Mouse (Mus musculus) retina, adult 2 months (tissue): Measurements from ENCODE around the gene Clcn7.
"Not testable (repeated sequence)": the region's sequence is repeated elsewhere in the genome, so short reads cannot be mapped to it uniquely, and the experiment has no call there.

ENCODE experiments used
- DNase-seq: peaks from one replicate; pipeline ENCODE4 v3.0.0-alpha.2; 2012; ENCODE audit warnings: low read depth, low spot score

Clcn7 gene

DNA sequence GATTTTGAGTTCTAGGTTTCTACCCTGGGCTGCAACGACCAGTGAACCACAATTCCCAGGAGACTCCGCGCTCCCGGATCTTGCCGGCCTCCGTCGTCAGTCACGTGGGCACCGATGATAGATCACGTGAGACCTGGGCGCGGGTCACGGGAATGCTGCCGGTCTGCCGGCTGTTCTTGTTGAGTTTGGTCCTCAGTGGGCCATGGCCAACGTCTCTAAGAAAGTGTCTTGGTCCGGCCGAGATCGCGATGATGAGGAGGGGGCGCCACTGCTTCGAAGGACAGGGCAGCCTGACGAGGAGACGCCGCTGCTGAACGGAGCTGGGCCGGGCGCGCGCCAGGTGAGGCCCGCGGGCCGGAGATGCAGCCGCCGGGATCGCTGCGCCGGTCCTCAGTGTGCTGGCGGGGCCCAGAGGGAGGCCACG is at the start of gene Clcn7:
Gene Clcn7 (plus strand): TSS at position 117 of the 424 bp plus-strand sequence.
- peak; percentile 83 for DNase-seq

DNA sequence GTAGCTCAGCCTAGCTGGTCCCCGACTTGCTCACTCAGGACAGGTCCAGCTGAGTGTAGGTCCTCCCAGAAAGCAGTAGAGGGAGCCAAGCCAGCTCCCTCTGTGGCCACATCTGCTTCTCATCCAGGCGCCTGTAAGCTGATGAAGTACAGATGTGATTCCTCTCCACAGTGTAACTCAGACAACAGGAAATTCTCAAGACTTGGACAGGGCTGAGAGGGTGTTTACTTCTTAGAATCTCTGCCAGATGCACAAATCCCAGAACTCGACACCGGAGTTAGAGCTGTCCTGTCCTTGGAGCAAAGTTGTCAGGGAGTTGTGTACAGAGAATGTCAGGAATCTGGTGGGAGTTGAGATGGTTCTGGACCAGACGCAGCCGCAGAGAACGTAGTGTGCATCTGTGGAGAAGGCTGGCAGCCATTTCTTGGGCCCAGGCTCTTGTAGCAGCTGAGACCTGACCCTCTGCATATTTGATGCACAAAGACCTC is 49.7 kb upstream of the Clcn7 start, which contains the start of gene Tmem204:
Gene Tmem204 (minus strand): TSS at position 148 of the 488 bp plus-strand sequence.
- no peak for DNase-seq

DNA sequence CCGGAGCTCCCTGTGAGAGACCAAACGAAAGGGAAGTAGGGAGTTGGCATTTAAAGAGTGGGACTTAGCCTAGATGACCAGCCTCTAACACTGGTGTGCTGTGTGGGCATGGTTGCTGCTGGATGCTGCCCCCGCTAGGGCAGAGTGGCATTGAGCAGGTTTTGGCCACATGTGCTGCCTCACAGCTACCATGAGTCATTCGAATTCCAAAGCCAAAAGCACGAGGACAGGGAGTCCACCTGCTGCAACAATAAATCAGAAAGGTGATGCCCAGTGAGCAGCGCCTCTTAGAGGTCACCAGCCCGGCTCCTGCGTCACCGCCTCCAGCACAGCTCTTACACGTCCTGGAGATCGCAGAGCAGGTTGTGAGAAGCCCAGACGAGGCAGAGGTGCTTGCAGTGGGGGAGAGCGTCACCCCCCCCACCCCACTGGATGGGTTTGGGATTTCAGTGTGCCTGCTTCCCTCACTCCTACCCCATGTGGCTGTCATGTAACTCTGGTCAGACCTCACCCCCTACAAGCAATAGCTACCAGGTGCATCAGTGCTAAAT is 48.3 kb upstream of the Clcn7 start:
- DNase-seq, result no peak

DNA sequence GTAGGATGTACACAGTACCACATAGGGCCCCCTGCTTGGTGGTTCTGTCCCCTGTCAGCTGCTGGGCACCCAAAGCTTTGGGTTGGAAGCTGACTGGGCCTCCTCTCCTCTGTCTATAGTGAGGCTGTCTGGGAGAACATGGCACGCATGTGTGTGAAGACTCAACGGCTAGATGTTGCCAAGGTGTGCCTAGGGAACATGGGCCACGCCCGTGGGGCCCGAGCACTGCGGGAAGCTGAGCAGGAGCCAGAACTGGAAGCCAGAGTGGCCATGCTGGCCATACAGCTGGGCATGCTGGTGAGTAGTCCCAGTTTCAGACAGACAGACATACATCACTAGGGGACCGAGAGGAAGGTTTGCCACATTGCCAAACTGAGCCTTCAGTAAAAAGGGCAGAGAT is 46.5 kb upstream of the Clcn7 start:
- DNase-seq, result no peak

DNA sequence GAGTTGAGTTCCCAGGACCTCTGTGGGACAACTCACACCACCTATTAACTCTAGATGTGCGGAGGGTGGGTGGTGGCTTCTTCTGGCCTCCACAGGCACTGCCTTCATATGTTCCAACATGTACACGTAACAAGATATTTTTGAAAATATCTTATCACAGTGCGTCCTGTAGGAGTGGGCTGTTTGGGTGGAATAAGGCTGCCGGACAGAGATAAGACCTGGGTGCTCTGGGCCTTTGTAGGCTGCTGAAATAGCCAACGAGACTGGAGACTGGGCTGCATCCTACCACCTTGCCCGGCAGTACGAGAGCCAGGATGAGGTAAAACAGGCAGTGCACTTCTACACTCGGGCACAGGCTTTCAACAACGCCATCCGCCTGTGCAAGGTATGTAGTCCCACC is 44.0 kb upstream of the Clcn7 start:
- DNase-seq, result no peak

DNA sequence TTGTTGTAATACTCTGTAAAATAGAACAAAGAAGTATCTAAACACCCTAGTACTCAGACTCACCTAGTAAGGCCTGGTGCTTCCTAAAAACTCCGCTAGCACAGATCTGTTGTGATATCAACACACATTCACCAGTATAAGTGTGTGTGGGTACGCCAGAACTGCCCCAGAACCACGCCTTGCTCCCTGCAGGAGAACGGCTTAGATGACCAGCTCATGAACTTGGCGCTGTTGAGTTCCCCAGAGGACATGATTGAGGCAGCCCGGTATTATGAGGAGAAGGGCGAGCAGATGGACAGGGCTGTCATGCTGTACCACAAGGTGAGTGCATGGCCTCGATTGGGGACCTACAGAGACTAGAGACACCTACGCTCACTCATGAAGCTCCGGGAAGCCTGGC is 42.7 kb upstream of the Clcn7 start:
- no peak for DNase-seq

DNA sequence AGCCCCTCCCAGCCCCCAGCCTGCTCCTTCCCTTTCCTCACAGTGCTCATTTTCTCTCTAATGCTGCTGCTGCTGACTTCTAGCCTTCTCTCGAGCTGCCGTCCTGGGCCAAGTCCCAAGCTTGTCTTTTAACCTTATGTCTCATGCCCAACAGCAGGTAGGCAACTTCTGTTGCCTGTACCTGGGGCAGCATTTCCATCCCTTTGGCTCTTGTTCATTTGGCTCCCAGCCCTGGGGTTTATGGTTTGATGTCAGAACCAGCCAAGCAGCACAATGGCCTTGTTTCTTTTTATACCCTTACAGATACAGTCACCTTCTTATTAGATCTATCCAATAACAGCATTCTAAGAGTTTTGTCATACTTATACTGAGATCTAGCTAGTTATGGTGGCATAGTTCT is 37.0 kb upstream of the Clcn7 start:
- DNase-seq, result no peak

DNA sequence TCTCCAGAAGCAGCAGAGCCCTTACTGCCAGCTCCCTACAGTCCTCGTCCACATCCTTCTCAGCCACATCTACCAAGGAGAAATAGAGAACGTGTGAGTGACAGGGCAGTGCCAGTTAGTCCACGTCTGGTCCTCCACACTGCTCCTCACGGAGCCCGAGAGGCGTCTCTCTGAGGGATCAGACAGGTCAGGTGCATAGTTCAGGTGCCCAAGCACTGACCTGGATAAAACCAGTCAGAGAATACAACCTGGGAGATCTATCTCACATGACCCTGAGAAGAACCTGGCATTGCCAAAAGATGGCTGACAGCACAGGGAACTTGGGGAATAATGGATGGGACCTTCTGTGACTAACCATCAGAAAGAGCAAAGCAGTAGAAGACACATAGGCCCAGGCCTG is 33.1 kb upstream of the Clcn7 start:
- DNase-seq, result no peak

DNA sequence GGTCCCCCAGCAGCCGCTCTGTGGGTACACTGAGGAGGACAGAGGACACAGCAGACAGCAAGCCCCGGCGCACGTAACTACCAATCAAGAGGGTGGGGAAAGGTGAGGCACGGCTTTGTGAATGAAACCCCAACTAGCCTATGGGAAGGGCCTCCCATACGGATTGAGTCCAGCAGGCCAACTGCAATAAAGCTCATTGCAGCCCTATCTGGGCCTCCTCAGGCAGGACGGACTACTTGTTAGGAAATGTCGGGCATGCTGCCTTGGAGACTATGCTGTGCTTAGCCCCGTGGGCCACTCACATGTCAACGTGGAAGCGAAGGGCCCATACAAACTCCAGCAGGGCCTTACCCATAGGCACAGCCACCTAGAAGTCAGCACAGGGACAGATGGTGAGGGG is 31.9 kb upstream of the Clcn7 start:
- DNase-seq, result no peak

DNA sequence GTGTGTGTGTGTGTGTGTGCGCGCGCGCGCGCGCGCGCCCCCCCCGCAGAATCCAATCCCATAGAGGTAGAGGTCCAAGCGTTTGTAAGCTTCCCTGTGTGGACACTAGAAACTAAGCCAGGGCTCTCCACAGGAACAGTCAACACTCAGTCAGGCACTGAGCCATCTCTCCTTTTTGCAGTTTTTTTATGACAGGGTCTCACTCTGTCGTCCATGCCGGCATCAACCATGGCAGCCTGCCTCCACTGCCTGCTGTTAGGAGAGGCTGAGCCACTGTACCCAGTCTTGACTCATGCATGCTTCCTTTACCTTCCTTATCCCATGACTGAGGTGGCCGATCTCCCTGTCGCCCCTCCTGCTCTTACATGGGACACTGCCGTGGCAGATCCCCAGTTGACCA is 25.4 kb upstream of the Clcn7 start:
- no peak for DNase-seq

DNA sequence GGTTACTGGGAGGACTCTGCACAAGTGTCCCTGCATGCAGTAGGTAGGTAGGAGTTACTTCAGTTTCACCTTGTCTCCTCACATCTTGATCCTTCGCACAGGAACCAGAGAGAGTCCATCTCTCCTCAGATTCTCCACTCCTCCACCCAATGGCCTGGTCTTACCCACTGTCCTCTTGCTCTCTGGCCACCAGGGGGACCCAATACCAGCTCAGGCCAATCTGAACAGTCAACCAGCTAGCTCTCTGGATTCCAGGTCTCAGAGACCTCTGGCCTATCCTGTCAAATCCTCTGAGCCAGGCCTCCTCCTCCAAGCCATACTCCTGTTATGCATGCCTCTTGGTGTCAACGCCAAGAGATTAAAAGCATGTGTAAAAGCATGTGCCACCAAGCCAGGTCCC is 23.6 kb upstream of the Clcn7 start:
- DNase-seq, result no peak

DNA sequence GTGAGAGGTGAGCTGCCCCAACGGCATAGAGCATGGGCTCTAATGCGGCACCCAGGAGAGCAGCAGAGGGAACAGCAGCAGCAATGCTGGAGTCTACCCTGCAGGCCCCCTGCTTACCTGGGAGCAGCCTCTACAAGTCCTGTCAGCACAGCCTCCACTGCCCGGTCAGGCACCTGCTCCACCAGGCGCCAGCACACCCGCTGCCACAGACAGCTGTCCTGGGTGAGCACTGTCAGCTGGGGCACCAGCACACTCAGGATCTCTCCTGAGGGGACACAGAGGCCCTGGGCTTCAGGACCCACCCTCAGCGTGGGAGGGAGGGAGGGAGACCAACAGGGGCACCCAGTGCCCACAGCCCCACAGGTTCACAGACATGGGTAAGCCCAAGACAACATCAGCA is 22.6 kb upstream of the Clcn7 start:
- no peak for DNase-seq

DNA sequence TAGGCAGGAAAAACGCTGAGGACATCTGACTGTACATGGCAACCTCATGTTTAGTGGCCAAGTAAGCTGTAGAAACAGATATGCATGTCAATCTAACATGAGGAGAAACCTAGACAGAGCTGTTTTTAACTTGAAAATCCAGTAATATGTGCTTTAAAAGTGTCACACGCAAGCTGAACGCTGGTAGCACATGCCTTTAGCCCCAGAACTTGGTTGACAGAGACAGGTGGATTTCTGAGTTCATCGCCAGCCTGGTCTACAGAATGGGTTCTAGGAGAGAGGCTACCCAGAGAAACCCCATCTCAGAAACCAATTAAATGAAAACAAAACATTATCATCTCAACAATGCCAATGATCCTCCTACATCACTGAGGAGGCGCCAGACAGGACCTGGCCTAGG is 22.0 kb upstream of the Clcn7 start:
- DNase-seq, result no peak

DNA sequence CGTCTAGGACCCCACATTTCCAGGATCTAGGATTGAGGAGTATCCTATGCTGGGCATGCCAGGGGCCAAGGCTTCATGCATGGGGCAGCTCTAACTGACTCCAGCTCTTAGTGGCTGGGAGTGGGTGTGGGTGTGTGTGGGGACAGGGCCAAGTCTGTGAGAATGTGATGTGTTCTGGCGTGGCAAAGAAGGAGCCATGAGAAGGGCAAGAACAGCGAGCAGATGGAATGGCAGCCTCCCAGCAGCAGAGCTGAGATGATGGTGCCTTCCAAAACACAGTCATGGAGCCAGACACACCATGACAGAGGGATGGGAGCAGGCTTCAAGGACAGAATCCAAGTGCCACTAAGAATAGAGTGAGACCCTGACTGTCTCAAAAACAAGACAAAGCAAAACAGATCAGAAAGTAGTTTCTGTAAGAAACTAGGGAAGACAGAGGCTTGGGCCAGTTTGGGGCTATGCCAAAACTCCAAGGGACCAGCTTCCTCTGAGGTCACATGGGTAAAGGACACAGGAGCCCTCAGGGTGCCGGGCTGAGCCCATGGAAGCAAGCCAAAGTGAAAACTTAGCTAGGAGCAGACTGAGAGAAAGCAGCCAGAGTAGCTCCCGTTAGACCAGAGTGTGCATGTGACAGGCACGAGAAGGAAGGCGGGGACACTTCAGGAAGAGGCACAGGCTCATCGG is 21.3 kb upstream of the Clcn7 start:
- DNase-seq, result no peak

DNA sequence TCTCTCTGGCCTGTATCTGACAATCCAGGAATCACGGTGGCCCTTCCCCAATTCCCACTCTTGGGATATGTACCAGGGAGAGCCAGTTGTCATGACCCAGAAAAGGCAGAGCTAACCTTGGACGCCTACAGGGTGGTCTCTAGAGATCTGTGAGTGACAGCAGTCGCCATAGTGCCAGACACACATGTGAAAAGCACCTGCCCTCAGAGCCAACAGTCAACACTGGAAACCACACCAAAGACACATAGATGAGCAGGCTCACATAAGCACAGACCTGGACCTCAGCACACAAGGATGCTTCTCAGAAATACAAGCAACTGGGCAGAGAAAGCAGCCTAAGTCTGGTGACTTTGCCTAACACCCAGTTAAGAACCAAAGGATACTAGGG is 20.8 kb upstream of the Clcn7 start:
- DNase-seq, result no peak

DNA sequence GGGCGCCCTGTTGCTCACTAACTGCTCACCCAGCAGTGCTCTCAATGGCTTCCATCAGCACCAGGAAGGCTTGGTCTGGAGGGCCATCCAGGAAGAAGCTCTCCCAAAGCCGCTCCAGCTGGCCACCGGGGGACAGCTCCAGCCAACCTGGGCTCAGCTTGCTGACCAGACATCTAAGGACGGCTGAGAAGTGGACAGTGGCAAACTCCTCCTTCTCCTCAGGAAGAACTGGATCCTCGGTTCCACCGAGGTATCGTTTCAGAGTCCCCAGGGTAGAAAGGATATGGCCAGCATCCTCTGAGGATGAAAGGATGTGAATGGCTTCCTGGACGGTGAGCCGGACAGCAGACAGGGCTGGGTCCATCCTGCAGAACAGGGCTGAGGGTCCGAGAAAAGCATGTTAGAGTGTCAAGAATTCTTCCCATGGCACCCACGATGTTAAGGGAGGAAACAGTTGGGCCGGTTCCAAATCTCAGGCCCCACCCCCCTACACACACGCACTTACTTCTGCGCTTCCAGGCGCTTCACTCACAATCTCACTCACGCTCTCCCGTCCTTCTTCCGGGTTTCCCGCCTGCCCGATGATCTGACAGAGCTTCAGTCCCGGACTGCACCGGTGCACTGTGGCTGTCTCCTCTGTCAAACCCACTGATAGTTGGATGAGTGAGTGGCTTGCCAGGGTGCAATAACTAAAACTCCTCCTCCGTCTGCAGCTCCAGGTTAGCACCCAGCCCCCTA is 18.1 kb upstream of the Clcn7 start:
- DNase-seq, result no peak

DNA sequence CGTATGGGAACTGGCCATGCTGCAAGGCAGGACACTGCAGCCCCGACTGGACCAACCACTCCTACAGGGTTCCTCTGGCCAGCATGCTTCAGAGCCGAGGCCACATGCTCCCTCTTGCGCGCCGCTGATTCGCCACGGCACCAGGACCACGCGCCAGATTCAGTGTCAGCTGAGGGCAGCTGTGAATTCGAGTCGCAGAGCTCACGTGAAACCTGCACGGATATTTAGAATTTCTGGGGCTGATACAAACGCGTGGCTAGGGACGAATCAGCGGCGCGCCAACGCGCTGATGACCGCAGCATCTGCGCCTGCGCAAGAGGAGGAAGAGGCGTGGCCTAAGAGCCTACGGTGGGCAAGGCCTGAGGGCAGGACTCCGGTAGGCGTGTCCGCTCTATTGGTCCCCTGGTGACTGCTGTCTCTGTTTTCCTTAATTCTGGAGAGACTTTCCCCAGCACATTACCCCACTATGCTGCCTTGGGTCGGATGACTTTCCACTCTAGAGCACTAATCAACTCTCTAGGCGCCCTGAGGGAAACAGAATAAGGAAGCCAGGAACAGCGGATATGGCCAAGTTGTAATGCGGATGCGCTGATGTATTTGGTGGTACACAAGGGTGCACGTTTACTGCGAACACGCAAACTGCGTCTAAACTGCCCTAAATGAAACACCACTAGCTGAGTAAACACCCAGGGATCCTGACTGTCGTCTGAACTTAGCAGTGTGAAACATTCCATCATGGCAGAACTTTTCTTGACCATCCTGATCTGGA is 17.3 kb upstream of the Clcn7 start, which contains the start of gene Telo2:
Gene Telo2 (minus strand): TSS at position 304 of the 769 bp plus-strand sequence.
- peak; percentile 89 for DNase-seq

DNA sequence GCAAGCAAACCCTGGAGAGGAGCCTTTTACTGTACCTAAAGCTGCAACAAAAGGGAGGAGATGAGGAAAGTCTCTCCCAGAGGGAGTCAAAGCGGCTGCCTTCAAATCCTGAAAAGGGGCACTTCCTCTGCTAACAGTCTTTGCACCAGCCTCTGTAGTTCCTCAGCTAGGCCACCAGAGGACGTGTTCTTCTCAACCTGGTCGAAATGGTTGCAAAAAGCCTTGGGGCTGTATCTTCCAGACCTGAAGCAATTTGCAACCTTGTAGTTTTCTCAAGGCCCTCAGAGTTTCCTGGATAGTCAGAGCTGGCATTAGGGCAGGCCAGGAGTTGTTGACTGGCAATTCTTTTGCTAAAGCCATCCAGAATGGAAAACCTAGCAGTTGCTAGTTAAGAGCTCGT is 15.9 kb upstream of the Clcn7 start:
- no peak for DNase-seq

DNA sequence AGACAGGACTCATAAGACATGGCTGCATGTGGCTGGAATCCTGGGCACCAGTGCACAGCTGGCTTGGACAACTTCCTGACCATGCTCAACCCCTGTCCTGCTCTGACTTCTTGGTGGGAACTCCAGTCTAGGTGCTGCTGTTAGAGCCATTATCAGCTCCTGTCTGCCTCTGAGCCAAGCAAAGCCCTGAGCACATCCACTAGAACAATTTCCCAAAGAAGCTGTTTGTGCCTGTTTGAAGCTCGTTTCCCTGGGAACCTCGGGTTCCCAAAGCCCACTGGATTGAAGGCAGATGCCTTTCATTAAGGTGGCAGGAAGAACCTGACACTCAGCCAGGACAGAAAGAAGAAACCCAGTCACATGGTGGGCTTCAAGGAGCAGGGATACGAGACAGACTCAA is 12.8 kb upstream of the Clcn7 start, which contains the start of gene Ptx4:
Gene Ptx4 (plus strand): TSS at position 355 of the 400 bp plus-strand sequence.
- DNase-seq, result no peak

DNA sequence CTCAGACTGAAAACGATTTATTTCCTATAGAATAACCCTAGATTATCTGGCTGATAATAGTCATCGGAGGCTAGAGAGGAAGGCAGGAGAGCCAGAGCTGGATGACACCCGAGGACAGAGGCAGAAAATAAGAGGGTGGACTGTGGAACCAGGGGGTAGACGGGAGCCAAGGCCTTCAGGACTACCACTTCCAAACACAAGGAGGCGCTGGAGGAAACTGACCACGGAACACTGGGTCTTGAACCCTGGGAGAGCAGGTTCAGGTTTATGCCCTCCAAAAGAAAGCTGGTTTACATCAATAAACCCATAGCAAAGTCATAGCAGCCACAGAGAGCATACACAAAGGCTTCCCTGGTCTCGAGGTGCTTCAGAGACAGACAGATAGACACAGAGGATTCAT is 9.2 kb upstream of the Clcn7 start:
- no peak for DNase-seq

DNA sequence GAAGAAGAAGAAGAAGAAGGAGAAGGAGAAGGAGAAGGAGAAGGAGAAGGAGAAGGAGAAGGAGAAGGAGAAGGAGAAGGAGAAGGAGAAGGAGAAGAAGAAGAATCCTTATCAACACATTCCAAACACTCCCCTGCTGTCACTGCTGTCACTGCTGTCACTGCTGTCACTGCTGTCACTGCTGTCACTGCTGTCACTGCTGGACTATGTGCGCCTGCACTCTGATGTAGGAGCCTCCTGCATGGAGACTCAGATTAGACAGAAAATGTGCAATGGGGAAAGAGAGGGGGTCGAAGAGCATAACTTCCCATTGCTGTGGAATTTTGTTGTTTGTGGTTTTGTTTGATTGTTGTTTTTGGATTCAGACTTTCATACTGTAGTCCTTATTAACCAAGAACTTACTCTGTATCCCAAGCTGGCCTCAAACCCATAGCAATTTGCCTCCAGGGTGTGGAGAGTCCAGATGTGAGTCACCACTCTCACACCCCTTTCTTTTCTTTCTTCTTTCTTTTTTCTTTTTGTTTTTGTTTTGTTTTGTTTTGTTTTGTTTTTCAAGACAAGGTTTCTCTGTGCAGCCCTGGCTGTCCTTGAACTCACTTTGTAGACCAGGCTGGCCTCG is 7.6 kb upstream of the Clcn7 start:
- not testable (repeated sequence) for DNase-seq
